Mouse (Mus musculus) layer of hippocampus, postnatal 10 days (tissue): ENCODE measurements around the gene St6galnac1. TPM values are rescaled to one million over a fixed set of nuclear protein-coding genes. Genes with fewer than 3 reads are reported as not detected.
"Not testable (repeated sequence)": the region's sequence is repeated elsewhere in the genome, so short reads cannot be mapped to it uniquely, and the experiment has no call there.

Experiments used
- DNase-seq, 2 experiments: peaks; one replicate each; pipeline ENCODE4 v3.0.0; 2021; ENCODE audit warnings: low spot score in 2 of 2
- total RNA-seq, 2 experiments: library from RNA; stranded (reverse); gene quantifications; 2 replicates each; pipeline ENCODE4 v1.2.3; 2021

Gene St6galnac1
- total RNA-seq, 2 experiments from 2014 or later, result not detected

- peak; percentile 92 to 93 for DNase-seq
Measured at GRCm38 (mm10) chr11:116807938-116808606, 32.8 kb upstream of the St6galnac1 start.

DNA sequence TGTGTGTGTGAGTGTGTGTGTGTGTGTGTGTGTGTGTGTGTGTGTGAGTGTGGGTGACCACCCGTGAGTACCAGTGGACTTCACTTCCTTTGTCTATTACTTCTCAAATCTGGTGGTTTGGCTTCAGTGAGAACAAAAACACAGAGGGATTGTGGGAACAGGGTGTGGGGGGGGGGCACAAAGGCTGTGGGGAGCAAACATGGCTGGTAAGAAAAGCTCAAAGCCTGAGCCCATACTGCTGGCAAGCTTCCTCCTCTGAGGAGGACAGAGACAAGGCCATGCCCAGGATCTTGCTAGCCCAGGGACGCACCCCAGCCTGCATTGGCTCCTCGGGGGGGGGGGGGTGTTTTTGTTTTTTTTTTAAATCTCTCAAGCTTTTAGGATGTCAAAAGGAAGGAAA, 32.2 kb upstream of the St6galnac1 start:
- no peak for DNase-seq

- no peak for DNase-seq
Measured at GRCm38 (mm10) chr11:116807116-116807515, 31.8 kb upstream of the St6galnac1 start.

- no peak for DNase-seq
Measured at GRCm38 (mm10) chr11:116806136-116807071, 31.1 kb upstream of the St6galnac1 start.

GRCm38 (mm10) chr11:116802709-116803108, 27.4 kb upstream of the St6galnac1 start:
- no peak for DNase-seq

GRCm38 (mm10) chr11:116801106-116801505, 25.8 kb upstream of the St6galnac1 start:
- no peak for DNase-seq

DNA sequence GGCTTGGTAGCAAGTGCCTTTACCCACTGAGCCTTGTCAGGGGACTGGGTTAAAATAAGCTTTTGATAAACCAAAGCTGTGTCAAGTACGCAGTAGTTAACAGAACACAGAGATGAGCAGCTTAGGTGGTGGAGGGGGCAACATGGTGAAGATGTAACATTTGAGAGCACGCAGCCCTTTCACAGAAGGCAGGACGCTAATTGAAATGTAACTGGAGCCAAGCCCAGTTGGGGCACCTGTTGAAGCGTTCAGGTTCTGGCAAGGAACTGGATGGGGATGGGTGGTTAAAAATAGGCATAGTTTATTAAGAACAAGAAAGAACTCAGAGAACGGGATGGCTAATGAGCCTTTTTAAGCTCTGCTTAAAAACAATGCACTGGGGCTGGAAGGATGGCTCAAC, 24.1 kb upstream of the St6galnac1 start:
- DNase-seq, result peak; percentile 66

GRCm38 (mm10) chr11:116784221-116784620, 8.9 kb upstream of the St6galnac1 start:
- DNase-seq, result no peak

GRCm38 (mm10) chr11:116782737-116783145, 7.4 kb upstream of the St6galnac1 start:
- no peak for DNase-seq

- no peak for DNase-seq
Measured at GRCm38 (mm10) chr11:116773205-116773604, 2.1 kb downstream of the St6galnac1 start.

- DNase-seq, result no peak
Measured at GRCm38 (mm10) chr11:116769873-116770272, 5.4 kb downstream of the St6galnac1 start.

GRCm38 (mm10) chr11:116764946-116765345, 10.4 kb downstream of the St6galnac1 start:
- no peak for DNase-seq

- DNase-seq, result no peak
Measured at GRCm38 (mm10) chr11:116764346-116764745, 11.0 kb downstream of the St6galnac1 start.

- no peak for DNase-seq
Measured at GRCm38 (mm10) chr11:116755191-116755590, 20.1 kb downstream of the St6galnac1 start.

- DNase-seq, result no peak
Measured at GRCm38 (mm10) chr11:116753674-116754470, 21.4 kb downstream of the St6galnac1 start.

DNA sequence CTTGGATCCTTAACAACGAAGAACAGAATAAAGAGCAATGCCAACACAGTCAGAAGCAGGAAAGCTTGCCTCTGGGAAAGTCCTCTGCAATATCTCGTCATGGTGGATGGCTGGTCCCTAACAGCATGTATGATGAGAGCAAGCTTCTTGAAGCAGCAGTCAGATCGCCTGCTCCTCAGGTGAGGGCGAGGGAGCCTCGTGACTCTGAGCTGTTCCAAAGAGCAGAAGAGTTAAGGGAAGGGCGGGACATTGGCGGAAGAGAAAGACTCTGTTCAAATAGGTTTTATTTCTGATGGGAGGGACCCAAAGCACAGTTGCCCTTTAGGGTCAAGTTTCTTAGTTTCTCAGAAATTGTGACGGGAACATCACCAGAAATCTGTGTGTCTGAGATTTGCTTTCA, 25.6 kb downstream of the St6galnac1 start:
- no peak for DNase-seq

GRCm38 (mm10) chr11:116748692-116749091, 26.6 kb downstream of the St6galnac1 start:
- DNase-seq, result not testable (repeated sequence)

DNA sequence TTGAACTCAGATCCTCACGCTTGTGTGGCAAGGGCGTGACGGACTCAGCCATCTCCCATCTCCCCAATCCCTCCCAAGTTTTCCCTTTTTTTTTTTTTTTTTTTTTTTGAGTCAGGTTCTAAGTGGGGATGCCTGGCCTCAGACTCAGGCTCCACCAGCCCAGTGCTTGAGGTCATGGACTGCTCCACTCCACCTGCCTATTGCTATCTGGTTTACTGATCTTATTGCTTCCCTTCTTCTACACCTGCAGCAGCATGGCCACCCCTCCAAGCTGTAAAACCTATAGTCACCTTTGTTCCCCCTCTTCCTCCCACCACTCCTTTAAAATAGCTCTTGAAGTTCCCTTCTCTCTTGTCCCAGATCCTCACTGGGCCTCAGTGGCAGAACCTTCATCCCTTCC, 28.5 kb downstream of the St6galnac1 start:
- not testable (repeated sequence) for DNase-seq

DNA sequence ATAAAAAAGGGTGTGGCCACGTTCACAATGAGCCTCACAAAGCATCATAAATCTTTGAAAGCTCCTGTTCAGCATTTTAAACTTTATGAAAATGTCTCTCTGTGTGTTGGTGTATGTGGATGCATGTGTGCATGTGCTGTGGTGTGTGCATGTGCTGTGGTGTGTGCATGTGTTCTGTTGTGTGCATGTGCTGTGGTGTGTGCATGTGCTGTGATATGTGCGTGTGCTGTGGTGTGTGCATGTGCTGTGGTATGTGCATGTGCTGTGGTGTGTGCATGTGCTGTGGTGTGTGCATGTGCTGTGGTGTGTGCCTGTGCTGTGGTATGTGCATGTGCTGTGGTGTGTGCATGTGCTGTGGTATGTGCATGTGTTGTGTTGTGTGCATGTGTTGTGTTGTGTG, 29.9 kb downstream of the St6galnac1 start:
- not testable (repeated sequence) for DNase-seq

- DNase-seq, result no peak
Measured at GRCm38 (mm10) chr11:116738411-116738810, 36.9 kb downstream of the St6galnac1 start.

- no peak for DNase-seq
Measured at GRCm38 (mm10) chr11:116732536-116732935, 42.8 kb downstream of the St6galnac1 start.
